Mouse (Mus musculus) embryonic fibroblast, embryonic 13.5 days (primary cell): Measurements from ENCODE around the gene Hrk.

Experiments used
- CTCF ChIP-seq: IDR thresholded peaks from 2 replicates; pipeline ENCODE4 v1.5.1; 2011; ENCODE audit warnings: mild to moderate bottlenecking, control low read depth, low read length, moderate library complexity, borderline replicate concordance; ENCODE audit not compliant: insufficient read depth
- POLR2A ChIP-seq: IDR thresholded peaks from 2 replicates; pipeline ENCODE4 v1.6.1; 2011; ENCODE audit warnings: low read depth, mild to moderate bottlenecking, control low read depth, low read length, moderate library complexity

DNA sequence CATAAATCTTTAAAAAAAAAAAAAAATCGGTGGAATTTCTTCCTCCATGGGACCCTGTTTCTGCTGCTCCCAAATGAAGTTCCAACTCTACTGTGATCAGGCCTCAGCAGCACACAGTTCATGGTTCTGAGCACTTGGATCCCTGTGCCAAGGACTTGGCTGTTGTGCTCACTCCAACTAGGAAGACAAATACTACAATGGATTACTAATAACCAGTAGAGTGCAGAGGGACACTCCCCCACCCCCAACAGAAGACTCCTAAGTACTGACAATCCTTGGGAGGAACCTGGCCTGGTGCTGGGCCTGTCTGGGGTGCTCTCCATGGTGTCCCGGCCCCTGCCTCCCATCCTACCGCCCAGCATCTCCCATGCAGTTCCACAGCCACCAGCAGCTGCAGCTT, 46.1 kb upstream of the Hrk start:
- no peak for TF ChIP-seq CTCF
- no peak for TF ChIP-seq POLR2A
